Mouse (Mus musculus): ENCODE data around the gene S1pr1. TPM values are rescaled to one million over a fixed set of nuclear protein-coding genes. Genes with fewer than 3 reads are reported as not detected.

S1pr1 gene
- polyA plus RNA-seq, 1 experiment from 2014 or later = 39.9 TPM

DNA sequence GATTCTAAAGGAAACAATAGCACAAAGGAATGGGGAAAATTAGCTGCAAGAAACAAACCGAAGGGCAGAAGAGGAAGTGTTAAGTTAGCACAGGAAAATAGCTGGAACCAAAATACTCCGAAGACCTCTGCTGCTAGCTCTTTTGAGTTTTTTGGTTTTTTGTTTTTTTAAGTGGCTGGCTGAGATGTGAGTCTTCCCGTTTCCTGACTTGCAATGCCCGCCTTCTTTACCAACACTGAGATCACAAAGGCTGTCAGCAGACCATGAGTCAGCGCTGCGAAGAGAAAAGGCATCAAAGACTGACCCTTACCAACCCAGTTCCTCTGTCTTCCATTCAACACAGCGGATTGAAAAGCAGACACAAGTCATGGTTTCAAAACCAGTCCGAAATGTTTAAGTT is 25.5 kb downstream of the S1pr1 start:
- H3K36me3 ChIP-seq (ENCODE audit: control insufficient read depth, insufficient read depth, low read length) = no peaks in the 10 kb centered on the region

DNA sequence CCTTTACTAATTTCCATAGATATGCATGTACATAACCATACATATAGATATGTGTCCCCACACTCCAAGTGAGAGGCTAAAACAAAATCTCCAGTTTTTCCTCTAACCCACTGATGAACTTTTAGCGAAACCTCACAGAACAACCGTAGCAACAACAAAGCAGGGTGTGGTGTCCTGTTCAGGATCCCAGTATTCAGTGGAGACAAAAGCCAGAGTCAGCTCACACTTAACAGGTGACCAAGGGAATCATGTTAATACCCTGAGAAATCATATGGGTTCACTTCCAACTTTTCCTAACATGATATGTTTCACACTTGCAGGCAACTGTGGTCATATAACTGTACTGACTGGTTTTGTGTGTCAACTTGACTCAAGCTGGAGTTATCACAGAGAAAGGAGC is 27.1 kb downstream of the S1pr1 start:
- Histone ChIP-seq H3K27ac (ENCODE audit: low read depth, low read length) (no peak overlapping the region), H3K4me1 (ENCODE audit: control insufficient read depth, insufficient read depth, low read depth, low read length) (no peaks in the 10 kb centered on the region), H3K4me2 (ENCODE audit: low read length) (no peak overlapping the region), H3K27me3 (replicated peaks; ENCODE audit: control insufficient read depth, insufficient read depth, low read length) (no peaks in the 10 kb centered on the region), H3K36me3 (ENCODE audit: control insufficient read depth, insufficient read depth, low read length) (no peaks in the 10 kb centered on the region), H3K9me3 (ENCODE audit: control insufficient read depth, low read length) (no peaks in the 10 kb centered on the region), H3K9ac (ENCODE audit: low read depth, low read length) (no peak overlapping the region), H3K4me3 (ENCODE audit: low read length) (no peak overlapping the region)
- no peak for ATAC-seq
- 90% methylated on average over 2 of the region's 2 CpGs for WGBS

More for the DNA sequence above, 25.5 kb downstream of the S1pr1 start:
- ATAC-seq = no peak
- 31% methylated on average over 8 of the region's 8 CpGs for WGBS
- Histone ChIP-seq H3K4me1 (ENCODE audit: control insufficient read depth, insufficient read depth, low read depth, low read length) (no peaks in the 10 kb centered on the region), H3K9ac (ENCODE audit: low read depth, low read length) (no peak overlapping the region), H3K9me3 (ENCODE audit: control insufficient read depth, low read length) (no peaks in the 10 kb centered on the region), H3K4me3 (ENCODE audit: low read length) (no peak overlapping the region), H3K27ac (ENCODE audit: low read depth, low read length) (no peak overlapping the region), H3K27me3 (replicated peaks; ENCODE audit: control insufficient read depth, insufficient read depth, low read length) (no peaks in the 10 kb centered on the region), H3K4me2 (ENCODE audit: low read length) (peak overlapping the region; percentile 3; the same call in 1 of the 2 replicates)

DNA sequence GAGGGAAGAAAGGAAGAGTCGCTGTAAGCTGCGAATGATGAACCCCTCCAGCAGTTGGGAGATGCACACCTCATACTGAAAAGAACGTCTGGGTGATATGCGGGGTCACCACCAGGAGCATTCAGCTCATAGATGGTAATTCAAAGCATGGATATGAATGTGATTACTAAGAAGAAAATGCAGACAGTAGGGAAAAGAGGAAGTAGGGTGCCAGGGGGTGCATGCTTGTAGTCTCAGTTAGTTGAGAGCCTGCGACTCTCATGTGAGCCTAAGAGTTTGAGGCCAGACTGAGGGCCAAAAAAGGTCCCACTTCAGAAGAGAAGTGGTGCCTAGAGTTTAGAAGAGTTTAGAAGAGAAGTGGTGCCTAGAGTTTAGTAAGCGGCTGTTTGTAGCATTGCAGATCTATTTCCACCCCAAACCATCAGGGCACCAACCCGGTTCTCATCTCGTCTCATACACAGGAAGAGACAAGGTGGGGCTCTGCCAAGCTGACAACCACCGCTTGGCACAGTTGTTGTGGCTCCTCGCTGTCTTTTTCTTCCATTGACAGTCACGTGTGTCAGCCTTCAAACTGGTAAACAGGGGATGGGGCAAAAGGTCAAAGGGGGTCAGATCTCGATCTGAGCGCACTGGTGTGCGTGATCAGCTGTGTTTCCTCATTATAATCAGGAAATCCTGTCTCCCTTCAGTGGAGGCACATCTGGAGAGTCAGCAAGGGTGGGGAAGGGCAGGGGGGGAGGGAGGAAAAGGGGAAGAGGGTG is 32.4 kb downstream of the S1pr1 start:
- no peak for ATAC-seq
- H3K4me2 ChIP-seq (ENCODE audit: low read length) = no peak overlapping the region
- H3K4me3 ChIP-seq (ENCODE audit: low read length) = no peak overlapping the region
- no peaks in the 10 kb centered on the region for H3K36me3 ChIP-seq (ENCODE audit: control insufficient read depth, insufficient read depth, low read length)
- 72% methylated on average over 14 of the region's 14 CpGs for WGBS
- H3K27me3 ChIP-seq (replicated peaks; ENCODE audit: control insufficient read depth, insufficient read depth, low read length) = no peaks in the 10 kb centered on the region
- H3K27ac ChIP-seq (ENCODE audit: low read depth, low read length) = no peak overlapping the region
- H3K9ac ChIP-seq (ENCODE audit: low read depth, low read length) = no peak overlapping the region
- H3K9me3 ChIP-seq (ENCODE audit: control insufficient read depth, low read length) = no peaks in the 10 kb centered on the region
- H3K4me1 ChIP-seq (ENCODE audit: control insufficient read depth, insufficient read depth, low read depth, low read length) = no peaks in the 10 kb centered on the region

DNA sequence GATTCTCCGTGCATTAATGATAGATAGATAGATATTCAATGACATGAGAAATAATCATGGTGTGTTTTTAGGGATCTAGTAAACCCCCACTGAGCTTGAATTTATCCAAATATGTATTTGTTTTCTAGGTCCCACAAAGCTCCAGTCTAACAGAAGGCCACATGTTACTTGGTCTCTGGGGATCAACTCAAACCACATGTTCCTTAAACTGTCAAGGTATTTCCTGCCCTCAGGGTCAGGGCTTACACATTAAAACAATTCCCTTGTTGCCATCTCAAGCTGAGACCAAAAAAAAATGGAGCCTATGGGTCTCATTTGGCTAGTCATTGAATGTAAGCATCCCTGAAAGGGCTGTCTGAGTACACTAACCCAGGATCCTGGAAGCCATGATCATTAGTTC is 33.7 kb downstream of the S1pr1 start:
- H3K27me3 ChIP-seq (replicated peaks; ENCODE audit: control insufficient read depth, insufficient read depth, low read length) = no peaks in the 10 kb centered on the region
- H3K27ac ChIP-seq (ENCODE audit: low read depth, low read length) = no peak overlapping the region
- H3K36me3 ChIP-seq (ENCODE audit: control insufficient read depth, insufficient read depth, low read length) = no peaks in the 10 kb centered on the region
- ATAC-seq = no peak
- WGBS = 79% methylated on average over 1 of the region's 1 CpGs
- H3K4me1 ChIP-seq (ENCODE audit: control insufficient read depth, insufficient read depth, low read depth, low read length) = no peaks in the 10 kb centered on the region
- H3K9ac ChIP-seq (ENCODE audit: low read depth, low read length) = no peak overlapping the region
- H3K9me3 ChIP-seq (ENCODE audit: control insufficient read depth, low read length) = no peaks in the 10 kb centered on the region
- H3K4me3 ChIP-seq (ENCODE audit: low read length) = no peak overlapping the region
- no peak overlapping the region for H3K4me2 ChIP-seq (ENCODE audit: low read length)

DNA sequence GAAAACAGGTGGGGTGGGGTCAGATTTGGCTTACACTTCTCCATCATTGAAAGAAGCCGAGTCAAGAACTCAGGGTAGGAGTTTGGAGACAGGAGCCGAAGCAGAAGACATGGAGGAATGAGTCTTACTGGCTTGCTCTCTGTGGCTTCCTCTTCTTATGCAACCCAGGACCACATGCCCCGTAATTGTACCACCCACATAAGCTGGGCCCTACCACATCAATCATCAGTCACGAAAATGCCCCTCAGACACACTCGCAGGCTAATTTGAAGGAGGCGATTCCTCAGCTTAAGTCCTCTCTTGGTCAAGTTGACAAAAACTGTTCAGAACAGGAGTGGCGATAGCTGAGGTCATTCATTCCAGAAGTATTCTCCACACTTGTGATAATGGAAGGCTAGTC is 35.9 kb downstream of the S1pr1 start:
- no peak overlapping the region for H3K4me2 ChIP-seq (ENCODE audit: low read length)
- H3K4me1 ChIP-seq (ENCODE audit: control insufficient read depth, insufficient read depth, low read depth, low read length) = no peaks in the 10 kb centered on the region
- H3K4me3 ChIP-seq (ENCODE audit: low read length) = no peak overlapping the region
- 90% methylated on average over 7 of the region's 7 CpGs for WGBS
- ATAC-seq = no peak
- H3K9ac ChIP-seq (ENCODE audit: low read depth, low read length) = no peak overlapping the region
- no peaks in the 10 kb centered on the region for H3K9me3 ChIP-seq (ENCODE audit: control insufficient read depth, low read length)
- H3K27ac ChIP-seq (ENCODE audit: low read depth, low read length) = no peak overlapping the region
- no peaks in the 10 kb centered on the region for H3K27me3 ChIP-seq (replicated peaks; ENCODE audit: control insufficient read depth, insufficient read depth, low read length)
- H3K36me3 ChIP-seq (ENCODE audit: control insufficient read depth, insufficient read depth, low read length) = no peaks in the 10 kb centered on the region

DNA sequence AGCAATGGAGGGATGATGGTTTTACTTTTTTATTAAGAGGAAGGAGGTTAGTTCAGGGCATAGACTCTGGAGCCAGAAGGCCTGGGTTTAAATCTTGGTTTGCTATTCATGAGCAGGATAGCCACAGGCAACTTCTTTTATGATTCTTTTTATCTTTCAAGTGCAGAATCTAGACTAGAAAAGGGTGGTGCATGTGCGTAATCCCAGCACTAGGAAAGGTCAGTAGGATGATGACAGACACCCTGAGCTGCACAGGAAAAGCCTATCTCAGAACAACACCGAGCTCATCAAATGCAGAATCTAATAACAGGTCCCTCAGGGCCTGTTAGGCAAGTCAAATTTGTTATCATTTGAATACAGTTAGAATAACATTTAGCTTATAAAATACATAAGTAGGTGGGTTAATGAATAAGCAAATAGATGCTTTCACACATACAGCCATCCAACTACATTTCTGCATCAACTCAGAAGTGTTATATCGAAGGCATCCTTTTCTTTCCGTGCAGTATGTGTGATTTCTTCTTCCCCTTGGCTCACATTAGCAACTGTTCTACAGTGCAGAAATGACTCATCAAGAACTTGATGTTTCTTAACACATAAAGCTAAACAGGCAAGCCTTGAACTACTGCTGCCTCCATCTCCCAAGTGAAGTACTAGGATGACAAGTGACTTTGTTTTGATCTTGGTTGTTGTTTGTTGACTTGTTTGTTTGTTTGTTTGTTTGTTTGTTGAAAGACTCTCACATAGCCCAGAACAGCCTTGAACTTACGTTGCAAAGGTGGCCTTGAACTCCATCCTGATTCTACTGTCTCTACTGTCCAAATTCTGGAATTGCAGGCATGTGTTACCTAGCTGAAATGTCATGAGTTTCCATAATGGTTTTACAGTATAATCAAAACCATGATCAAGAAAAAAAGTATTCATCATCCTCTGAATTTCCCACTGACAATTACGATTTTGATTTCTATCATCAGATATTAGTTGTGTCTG is 39.0 kb downstream of the S1pr1 start:
- WGBS = 89% methylated on average over 6 of the region's 6 CpGs
- H3K9me3 ChIP-seq (ENCODE audit: control insufficient read depth, low read length) = no peaks in the 10 kb centered on the region
- H3K27me3 ChIP-seq (replicated peaks; ENCODE audit: control insufficient read depth, insufficient read depth, low read length) = no peaks in the 10 kb centered on the region
- H3K4me1 ChIP-seq (ENCODE audit: control insufficient read depth, insufficient read depth, low read depth, low read length) = no peaks in the 10 kb centered on the region
- H3K4me2 ChIP-seq (ENCODE audit: low read length) = no peak overlapping the region
- H3K27ac ChIP-seq (ENCODE audit: low read depth, low read length) = no peak overlapping the region
- ATAC-seq = no peak
- no peak overlapping the region for H3K9ac ChIP-seq (ENCODE audit: low read depth, low read length)
- H3K36me3 ChIP-seq (ENCODE audit: control insufficient read depth, insufficient read depth, low read length) = no peaks in the 10 kb centered on the region
- no peak overlapping the region for H3K4me3 ChIP-seq (ENCODE audit: low read length)

DNA sequence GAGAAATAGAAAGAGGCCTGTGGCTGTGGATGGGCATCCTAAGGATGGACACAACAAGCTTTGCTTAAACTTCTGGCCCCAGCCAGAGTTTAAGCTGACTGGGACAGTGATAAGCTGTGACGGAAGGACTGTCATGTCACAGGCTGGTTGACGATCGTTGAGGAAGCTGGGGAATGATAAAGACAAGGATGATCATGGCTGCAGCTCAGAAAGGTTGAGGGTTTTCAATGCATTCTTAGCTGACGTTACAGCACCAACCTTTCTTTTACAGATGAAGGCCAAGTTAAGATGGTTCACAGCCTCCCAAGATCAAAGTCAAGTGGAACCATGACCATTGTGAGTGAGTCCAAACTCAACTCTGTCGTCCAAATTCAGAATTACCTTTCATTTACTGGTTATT is 40.2 kb downstream of the S1pr1 start:
- no peaks in the 10 kb centered on the region for H3K4me1 ChIP-seq (ENCODE audit: control insufficient read depth, insufficient read depth, low read depth, low read length)
- WGBS = 87% methylated on average over 5 of the region's 5 CpGs
- H3K27ac ChIP-seq (ENCODE audit: low read depth, low read length) = no peak overlapping the region
- no peaks in the 10 kb centered on the region for H3K9me3 ChIP-seq (ENCODE audit: control insufficient read depth, low read length)
- no peak overlapping the region for H3K4me2 ChIP-seq (ENCODE audit: low read length)
- H3K9ac ChIP-seq (ENCODE audit: low read depth, low read length) = no peak overlapping the region
- ATAC-seq = no peak
- no peaks in the 10 kb centered on the region for H3K36me3 ChIP-seq (ENCODE audit: control insufficient read depth, insufficient read depth, low read length)
- no peaks in the 10 kb centered on the region for H3K27me3 ChIP-seq (replicated peaks; ENCODE audit: control insufficient read depth, insufficient read depth, low read length)
- no peak overlapping the region for H3K4me3 ChIP-seq (ENCODE audit: low read length)

DNA sequence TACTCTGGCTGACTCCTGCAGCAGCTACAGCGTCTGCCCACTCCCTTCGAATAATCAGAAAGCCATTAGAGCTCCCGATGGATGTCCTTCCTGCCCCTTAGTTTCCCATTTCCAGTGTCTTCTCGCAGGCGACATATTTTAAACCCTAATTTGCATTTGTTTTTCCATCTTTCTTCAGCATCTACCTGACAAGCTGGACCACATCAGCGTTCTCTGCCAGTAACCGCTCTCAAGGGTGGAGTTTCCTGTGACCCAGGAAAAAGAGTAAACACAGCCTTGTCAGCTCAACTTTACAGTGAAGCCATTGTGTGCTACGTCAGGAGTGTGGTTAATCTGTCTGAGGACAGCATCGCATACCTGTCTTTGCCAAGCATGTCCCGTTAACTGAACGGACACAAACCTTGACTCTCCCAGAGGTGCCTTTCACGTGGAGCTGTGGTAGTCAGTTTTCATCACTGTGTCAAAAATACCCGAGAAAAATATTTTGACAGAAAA is 41.2 kb downstream of the S1pr1 start:
- H3K4me2 ChIP-seq (ENCODE audit: low read length) = no peak overlapping the region
- H3K27me3 ChIP-seq (replicated peaks; ENCODE audit: control insufficient read depth, insufficient read depth, low read length) = no peaks in the 10 kb centered on the region
- H3K9ac ChIP-seq (ENCODE audit: low read depth, low read length) = no peak overlapping the region
- no peaks in the 10 kb centered on the region for H3K4me1 ChIP-seq (ENCODE audit: control insufficient read depth, insufficient read depth, low read depth, low read length)
- no peak overlapping the region for H3K27ac ChIP-seq (ENCODE audit: low read depth, low read length)
- H3K9me3 ChIP-seq (ENCODE audit: control insufficient read depth, low read length) = no peaks in the 10 kb centered on the region
- no peak for ATAC-seq
- 60% methylated on average over 13 of the region's 13 CpGs for WGBS
- H3K36me3 ChIP-seq (ENCODE audit: control insufficient read depth, insufficient read depth, low read length) = no peaks in the 10 kb centered on the region
- no peak overlapping the region for H3K4me3 ChIP-seq (ENCODE audit: low read length)

Measured in hindbrain, embryonic 16.5 days (tissue).